In the genomic region with DNA sequence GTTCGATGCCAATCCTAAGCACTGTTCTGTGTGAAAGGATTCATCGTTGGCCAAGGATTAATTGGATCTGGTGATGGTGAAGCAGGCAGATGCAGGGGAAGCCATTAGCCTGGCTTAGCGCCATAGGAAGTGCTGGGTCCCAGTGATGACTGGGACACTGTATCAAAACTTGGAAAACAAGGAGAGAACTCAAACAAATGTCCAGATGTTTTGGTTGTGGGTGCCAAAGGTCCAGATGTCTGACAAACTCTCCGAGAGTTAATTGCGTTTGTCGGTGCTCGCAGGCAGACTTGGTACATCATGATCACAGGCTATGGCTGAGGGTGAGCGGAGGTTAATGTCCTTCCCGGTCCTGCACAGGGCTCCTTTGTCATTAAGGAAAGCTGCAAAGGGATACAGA, we compare ENCODE assay signal across 13 mouse cellular contexts.
DNase-seq lines count a peak whose midpoint lies in the region; ATAC-seq and TF ChIP-seq lines count a peak whose summit lies in the region.
"Had no signal": no experiment of that assay in that cellular context is flagged by ENCODE, and none has a peak within 500 bp of the region (broad histone marks: within the 10 kb centered on the region; RNA-seq: fewer than 3 reads in every experiment).

No protein-coding gene starts in this region.

- ATAC-seq in liver, embryonic 12.5 days, result no peak
- no peak for ATAC-seq in monocyte, adult 5-6 weeks (replicated peaks; ENCODE audit: insufficient number of reproducible peaks, low FRiP score, low TSS enrichment, poor library complexity, severe bottlenecking)
- ATAC-seq: forebrain, postnatal 0 days had no signal

- H3K36me3 ChIP-seq in liver, adult 2 months (ENCODE audit: control insufficient read depth, insufficient read depth, low read length), result no peaks in the 10 kb centered on the region
- H3K36me3 ChIP-seq in liver, embryonic 12.5 days, result no peaks in the 10 kb centered on the region

- H3K9me3 ChIP-seq in liver, embryonic 12.5 days (replicated peaks), result no peaks in the 10 kb centered on the region

- no peaks in the 10 kb centered on the region for H3K79me2 ChIP-seq in liver, adult 2 months (ENCODE audit: control insufficient read depth, insufficient read depth, low read length)

- no peak overlapping the region for H3K4me2 ChIP-seq in liver, embryonic 12.5 days

- H3K27ac ChIP-seq in liver, adult 2 months (replicated peaks; ENCODE audit: insufficient read depth, low read depth, low read length), result no peak overlapping the region
- H3K27ac ChIP-seq in liver, embryonic 12.5 days, result no peak overlapping the region
- H3K27ac ChIP-seq: liver, embryonic 14.5 days; stomach, postnatal 0 days had no signal

- peak; percentile 48 for DNase-seq in liver, adult 2 months (ENCODE audit: extremely low read depth, low read depth, low spot score)
- peak; percentile 80 for DNase-seq in gastrocnemius, postnatal 25 days
- peak; percentile 61 for DNase-seq in heart, postnatal 4 days
- DNase-seq in skeletal muscle tissue, adult 2 months (ENCODE audit: low read depth, low spot score), result peak; percentile 85
- DNase-seq in adipocyte (ENCODE audit: low spot score), result no peak
- DNase-seq: adrenal gland, adult 8-10 months; forebrain, postnatal 0 days; kidney, adult 11 months; spleen, adult 18-20 months had no signal

- TF ChIP-seq POLR2A in liver, adult 2 months (IDR thresholded peaks at IDR 0.05; ENCODE audit: extremely low read depth, insufficient read depth, low read length), result no peak

- H3K4me3 ChIP-seq in liver, adult 2 months (ENCODE audit: insufficient read depth, low read depth, low read length), result no peak overlapping the region
- no peak overlapping the region for H3K4me3 ChIP-seq in liver, embryonic 12.5 days

- WGBS in liver, adult 2 months, result 77% methylated on average over 9 of the region's 9 CpGs
- WGBS in liver, embryonic 12.5 days (ENCODE audit: insufficient replicate concordance), result 68% methylated on average over 9 of the region's 9 CpGs

- H3K4me1 ChIP-seq in liver, adult 2 months (ENCODE audit: control insufficient read depth, insufficient read depth, low read length), result no peaks in the 10 kb centered on the region
- no peaks in the 10 kb centered on the region for H3K4me1 ChIP-seq in liver, embryonic 12.5 days

- TF ChIP-seq CTCF in liver, adult 2 months (IDR thresholded peaks at IDR 0.05; ENCODE audit: low read depth, low read length), result no peak

- H3K9ac ChIP-seq in liver, adult 2 months (ENCODE audit: low read depth, low read length), result no peak overlapping the region
- H3K9ac ChIP-seq in liver, embryonic 12.5 days, result no peak overlapping the region
- H3K9ac ChIP-seq: forebrain, postnatal 0 days; liver, embryonic 14.5 days had no signal

- no peaks in the 10 kb centered on the region for H3K27me3 ChIP-seq in liver, adult 2 months (ENCODE audit: control insufficient read depth, insufficient read depth, low read length)
- no peaks in the 10 kb centered on the region for H3K27me3 ChIP-seq in liver, embryonic 12.5 days (replicated peaks)
